In genomic region chr3:129391888-129392813, GRCm38 (mm10) we compare ENCODE assay signal across 15 mouse cellular contexts. TPM values are rescaled to one million over a fixed set of nuclear protein-coding genes. Genes with fewer than 3 reads are reported as not detected.
DNase-seq lines count a peak whose midpoint lies in the region; ATAC-seq and TF ChIP-seq lines count a peak whose summit lies in the region.
"Had no signal": no experiment of that assay in that cellular context is flagged by ENCODE, and none has a peak within 500 bp of the region (broad histone marks: within the 10 kb centered on the region; RNA-seq: fewer than 3 reads in every experiment).

No protein-coding gene starts in this region.

- 22% methylated on average over 14 of the region's 14 CpGs for WGBS in lung, embryonic 14.5 days
- WGBS in kidney, postnatal 0 days = 32% methylated on average over 14 of the region's 14 CpGs

- no peak overlapping the region for H3K9ac ChIP-seq in lung, embryonic 14.5 days
- H3K9ac ChIP-seq in kidney, postnatal 0 days (ENCODE audit: low read depth, low read length) = no peak overlapping the region
- H3K9ac ChIP-seq: embryonic facial prominence, embryonic 13.5 days; heart, embryonic 15.5 days had no signal

- H3K4me3 ChIP-seq in lung, embryonic 14.5 days (ENCODE audit: low read depth, low read length) = no peak overlapping the region
- H3K4me3 ChIP-seq in kidney, postnatal 0 days (replicated peaks; ENCODE audit: low read depth, low read length) = no peak overlapping the region
- H3K4me3 ChIP-seq: embryonic facial prominence, embryonic 13.5 days; heart, embryonic 15.5 days; left cerebral cortex, adult 2 months; megakaryocyte, embryonic 14.5 days had no signal

- DNase-seq in heart, adult 18-20 months = peak; percentile 16 to 47
- DNase-seq in heart, adult 8-10 months (ENCODE audit: low spot score) = no peak
- peak; percentile 87 for DNase-seq in lung, embryonic 14.5 days
- DNase-seq in lung, adult 18-20 months = no peak
- peak; percentile 87 for DNase-seq in brain, embryonic 14.5 days (ENCODE audit: low read depth)
- DNase-seq in kidney, postnatal 0 days (ENCODE audit: low spot score) = peak; percentile 72
- no peak for DNase-seq in ovary, postnatal 36 days (ENCODE audit: low spot score)
- DNase-seq: cerebellum, adult 8-10 months; liver; retina, postnatal 1 day had no signal

- ATAC-seq in lung, embryonic 14.5 days (ENCODE audit: insufficient read depth) = peak; percentile 79; the same call in 1 of the 2 replicates
- 0 out of 2 replicates have a peak, but pooled peaks have one; percentile 38 for ATAC-seq in kidney, postnatal 0 days (replicated peaks; ENCODE audit: low FRiP score, low read depth)
- ATAC-seq in granulocyte monocyte progenitor cell, adult 5-6 weeks (replicated peaks; ENCODE audit: poor library complexity, severe bottlenecking) = no peak

- no peaks in the 10 kb centered on the region for H3K27me3 ChIP-seq in lung, embryonic 14.5 days (ENCODE audit: insufficient read depth, low read length)
- no peaks in the 10 kb centered on the region for H3K27me3 ChIP-seq in kidney, postnatal 0 days (ENCODE audit: insufficient read depth, low read length)
- H3K27me3 ChIP-seq: embryonic facial prominence, embryonic 13.5 days; heart, embryonic 15.5 days; megakaryocyte, embryonic 14.5 days had no signal

- H3K4me2 ChIP-seq in lung, embryonic 14.5 days = peak overlapping the region; percentile 25; the same call in 1 of the 2 replicates
- H3K4me2 ChIP-seq in kidney, postnatal 0 days (ENCODE audit: low read length) = peak overlapping the region; percentile 55; the same call in 1 of the 2 replicates
- H3K4me2 ChIP-seq: embryonic facial prominence, embryonic 13.5 days; heart, embryonic 15.5 days had no signal

- H3K9me3 ChIP-seq in lung, embryonic 14.5 days (ENCODE audit: low read depth, low read length) = no peaks in the 10 kb centered on the region
- no peaks in the 10 kb centered on the region for H3K9me3 ChIP-seq in kidney, postnatal 0 days (replicated peaks; ENCODE audit: low read length)
- H3K9me3 ChIP-seq: heart, embryonic 15.5 days had no signal

- H3K36me3 ChIP-seq in lung, embryonic 14.5 days (ENCODE audit: insufficient read depth) = no peaks in the 10 kb centered on the region
- H3K36me3 ChIP-seq in kidney, postnatal 0 days (ENCODE audit: insufficient read depth, low read length) = no peaks in the 10 kb centered on the region
- H3K36me3 ChIP-seq: embryonic facial prominence, embryonic 13.5 days; heart, embryonic 15.5 days had no signal

- H3K4me1 ChIP-seq in lung, embryonic 14.5 days (ENCODE audit: insufficient read depth) = no peaks in the 10 kb centered on the region
- H3K4me1 ChIP-seq in kidney, postnatal 0 days (replicated peaks; ENCODE audit: insufficient read depth, low read length) = no peaks in the 10 kb centered on the region
- H3K4me1 ChIP-seq: megakaryocyte, embryonic 14.5 days had no signal

- peak overlapping the region; percentile 30; the same call in 1 of the 2 replicates for H3K27ac ChIP-seq in lung, embryonic 14.5 days (ENCODE audit: low read depth)
- peak overlapping the region; percentile 44 for H3K27ac ChIP-seq in kidney, postnatal 0 days
- H3K27ac ChIP-seq: embryonic facial prominence, embryonic 13.5 days; heart, embryonic 15.5 days; left cerebral cortex, adult 2 months had no signal

- TF ChIP-seq POLR2A in brain, embryonic 14.5 days (IDR thresholded peaks at IDR 0.05; ENCODE audit: borderline replicate concordance, extremely low read depth, insufficient read depth, insufficient read length, poor library complexity, severe bottlenecking) = no peak

- no peak for TF ChIP-seq CTCF in lung, embryonic 14.5 days (IDR thresholded peaks at IDR 0.05; ENCODE audit: low read depth)
- TF ChIP-seq CTCF in brain, embryonic 14.5 days (IDR thresholded peaks at IDR 0.05; ENCODE audit: borderline replicate concordance, extremely low read depth, insufficient read depth, insufficient read length) = no peak
- no peak for TF ChIP-seq CTCF in kidney, postnatal 0 days (IDR thresholded peaks at IDR 0.05; ENCODE audit: low read depth)

RNA-seq across cellular contexts. Expression of gene Enpep, which starts 59.6 kb away (rescaled TPM):
- 1 to 10 TPM; 5.5 to 6.5 TPM for total RNA-seq in heart, adult 18-20 months (2021)
- total RNA-seq in heart, adult 8-10 months (2022) = 1 to 10 TPM; 5.0 to 7.2 (median 6.2) TPM
- polyA plus RNA-seq in lung, embryonic 14.5 days (2014; fragmentation: Nextera tagmentation; extraction: Ambion mirVana) = 47.4 and 47.8 TPM in 2 replicates
- 1.2 and 1.7 TPM in 2 replicates for polyA plus RNA-seq in brain, embryonic 14.5 days (2012; rRNA removed)
- polyA plus RNA-seq in kidney, postnatal 0 days (2015; fragmentation: Nextera tagmentation; extraction: Ambion mirVana) = 108 and 117 TPM in 2 replicates
- total RNA-seq in granulocyte monocyte progenitor cell, adult 5-6 weeks (2014; fragmentation: Nextera tagmentation) = not detected in 2 replicates
- total RNA-seq in granulocyte monocyte progenitor cell, adult 5-6 weeks (2017) = not detected in 2 replicates

Comparison
In these comparisons a context has a peak if more than half of its experiments do, and no peak if none do; other contexts are left out.
1. DNase-seq: peak in heart, adult 18-20 months (2 of 2), lung, embryonic 14.5 days (single experiment), brain, embryonic 14.5 days (single experiment) and kidney, postnatal 0 days (single experiment); none in heart, adult 8-10 months (single experiment), lung, adult 18-20 months (0 of 2) and ovary, postnatal 36 days (single experiment).
2. RNA of gene Enpep, which starts 59.6 kb away (total RNA-seq): 5.0 to 7.2 TPM in heart, adult 8-10 months and 5.5 to 6.5 TPM in heart, adult 18-20 months; not detected in granulocyte monocyte progenitor cell, adult 5-6 weeks; every median in the first group is over 4 times any median in the second.